In genomic region chr10:13572410-13572809, GRCm38 (mm10) we compare ENCODE assay signal across 30 mouse cellular contexts. TPM values are rescaled to one million over a fixed set of nuclear protein-coding genes. Genes with fewer than 3 reads are reported as not detected.
DNase-seq lines count a peak whose midpoint lies in the region; ATAC-seq and TF ChIP-seq lines count a peak whose summit lies in the region.
"Had no signal": no experiment of that assay in that cellular context is flagged by ENCODE, and none has a peak within 500 bp of the region (broad histone marks: within the 10 kb centered on the region; RNA-seq: fewer than 3 reads in every experiment).

No protein-coding gene starts in this region.

- TF ChIP-seq CTCF in left cerebral cortex, adult 2 months (IDR thresholded peaks at IDR 0.05) = no peak
- TF ChIP-seq CTCF in embryonic fibroblast, embryonic 13.5 days (IDR thresholded peaks at IDR 0.05; ENCODE audit: borderline replicate concordance, insufficient read depth, low read length) = no peak

- peak; percentile 7 for DNase-seq in CD4-positive, CD25-positive, alpha-beta regulatory T cell, adult 2 months (ENCODE audit: low read depth, low spot score)
- DNase-seq in left cerebral cortex, adult 2 months (ENCODE audit: extremely low spot score in 1 of 2, low spot score in 2 of 2) = no peak
- DNase-seq in left cerebral cortex, postnatal 4 days = no peak
- DNase-seq in 3T3-L1 (ENCODE audit: low read depth, low spot score) = peak; percentile 41
- DNase-seq in adrenal gland, postnatal 36 days = no peak
- DNase-seq: cerebellum, adult 11-12 months; cerebellum, adult 8-10 months; cerebellum, postnatal 10 days; cerebellum, postnatal 36 days; embryo, embryonic 11 days; forebrain, postnatal 0 days; gastrocnemius, postnatal 10 days; gastrocnemius, postnatal 36 days; heart, adult 2 months; heart, postnatal 14 days; heart, postnatal 4 days had no signal

- no peak overlapping the region for H3K4me2 ChIP-seq in kidney, embryonic 14.5 days (replicated peaks; ENCODE audit: low read depth, low read length)
- H3K4me2 ChIP-seq: embryonic facial prominence, embryonic 13.5 days; forebrain, embryonic 13.5 days; heart, embryonic 13.5 days; hindbrain, embryonic 15.5 days; intestine, embryonic 15.5 days had no signal

- no peak for ATAC-seq in CD4-positive, CD25-positive, alpha-beta regulatory T cell, adult 4 months
- ATAC-seq in kidney, embryonic 14.5 days (ENCODE audit: low FRiP score, low TSS enrichment) = no peak
- ATAC-seq: forebrain, embryonic 13.5 days; forebrain, postnatal 0 days; intestine, embryonic 15.5 days; Patski had no signal

- no peaks in the 10 kb centered on the region for H3K27me3 ChIP-seq in kidney, embryonic 14.5 days (ENCODE audit: control insufficient read depth, insufficient read depth, low read length)
- H3K27me3 ChIP-seq: CH12.LX; heart, embryonic 13.5 days; hindbrain, embryonic 15.5 days; intestine, embryonic 15.5 days; Patski had no signal

- 64% methylated on average over 6 of the region's 6 CpGs for WGBS in kidney, embryonic 14.5 days

- intact Hi-C loops in left cerebral cortex, adult 2 months (cut with DNase I) = loop anchor here (5.0 kb wide), 1 partner anchor 185 kb away; no protein-coding TSS in a partner anchor
- intact Hi-C loops in left cerebral cortex, postnatal 4 days (cut with DNase I) = no loop called here

- no peak for TF ChIP-seq POLR2A in embryonic fibroblast, embryonic 13.5 days (IDR thresholded peaks at IDR 0.05; ENCODE audit: low read depth, low read length)

- H3K4me1 ChIP-seq in embryonic fibroblast, embryonic 13.5 days (ENCODE audit: control insufficient read depth, insufficient read depth, low read length) = peaks cover 10% of the 10 kb centered on the region
- H3K4me1 ChIP-seq in kidney, embryonic 14.5 days (ENCODE audit: control insufficient read depth, insufficient read depth, low read length) = no peaks in the 10 kb centered on the region
- H3K4me1 ChIP-seq: heart, embryonic 10.5 days had no signal

- no peaks in the 10 kb centered on the region for H3K9me3 ChIP-seq in kidney, embryonic 14.5 days (ENCODE audit: control insufficient read depth, low read length)
- H3K9me3 ChIP-seq: embryonic facial prominence, embryonic 10.5 days; embryonic facial prominence, embryonic 13.5 days; forebrain, embryonic 10.5 days; forebrain, embryonic 13.5 days; G1E; heart, embryonic 10.5 days; heart, embryonic 13.5 days; hindbrain, embryonic 15.5 days; intestine, embryonic 15.5 days had no signal

- no peak overlapping the region for H3K4me3 ChIP-seq in left cerebral cortex, adult 2 months
- no peak overlapping the region for H3K4me3 ChIP-seq in embryonic fibroblast, embryonic 13.5 days (ENCODE audit: insufficient read depth, low read length)
- H3K4me3 ChIP-seq in kidney, embryonic 14.5 days (ENCODE audit: low read length) = no peak overlapping the region
- H3K4me3 ChIP-seq: embryonic facial prominence, embryonic 10.5 days; embryonic facial prominence, embryonic 13.5 days; forebrain, embryonic 10.5 days; forebrain, embryonic 13.5 days; heart, adult 2 months; heart, embryonic 10.5 days; heart, embryonic 13.5 days; hindbrain, embryonic 15.5 days; intestine, embryonic 15.5 days had no signal

- H3K27ac ChIP-seq in left cerebral cortex, adult 2 months = 0 out of 2 replicates have a peak overlapping the region, but pooled peaks have one; percentile 37
- H3K27ac ChIP-seq in embryonic fibroblast, embryonic 13.5 days (ENCODE audit: insufficient read depth, low read length) = peak overlapping the region; percentile 50
- H3K27ac ChIP-seq in kidney, embryonic 14.5 days (ENCODE audit: low read depth, low read length) = no peak overlapping the region
- H3K27ac ChIP-seq: embryonic facial prominence, embryonic 10.5 days; embryonic facial prominence, embryonic 13.5 days; forebrain, embryonic 10.5 days; forebrain, embryonic 13.5 days; heart, adult 2 months; heart, embryonic 10.5 days; heart, embryonic 13.5 days; hindbrain, embryonic 15.5 days; intestine, embryonic 15.5 days had no signal

- H3K9ac ChIP-seq in kidney, embryonic 14.5 days (ENCODE audit: low read depth, low read length) = no peak overlapping the region
- H3K9ac ChIP-seq: embryonic facial prominence, embryonic 13.5 days; forebrain, embryonic 13.5 days; forebrain, postnatal 0 days; heart, embryonic 13.5 days; hindbrain, embryonic 15.5 days; intestine, embryonic 15.5 days had no signal

- H3K36me3 ChIP-seq in kidney, embryonic 14.5 days (ENCODE audit: control insufficient read depth, insufficient read depth, low read length) = no peaks in the 10 kb centered on the region
- H3K36me3 ChIP-seq: embryonic facial prominence, embryonic 10.5 days; embryonic facial prominence, embryonic 13.5 days; forebrain, embryonic 10.5 days; G1E; heart, embryonic 10.5 days; heart, embryonic 13.5 days; hindbrain, embryonic 15.5 days; intestine, embryonic 15.5 days had no signal

RNA-seq across cellular contexts. Expression of gene Pex3, which starts 19.5 kb away (rescaled TPM):
- 10 to 100 TPM; 28.5 to 29.6 TPM for polyA plus RNA-seq in CD4-positive, CD25-positive, alpha-beta regulatory T cell, adult 4 months (2017; shearing (Covaris generic))
- 10 to 100 TPM; 29.8 to 31.6 TPM for total RNA-seq in left cerebral cortex, adult 2 months (2021)
- 10 to 100 TPM; 23.4 to 25.5 TPM for total RNA-seq in left cerebral cortex, postnatal 4 days (2021)
- 24.3 and 25.5 TPM in 2 replicates for polyA plus RNA-seq in embryonic fibroblast, embryonic 13.5 days (2011; ENCODE audit: insufficient read length, low read depth, missing spikeins)
- 10 to 100 TPM; 30.1 to 38.4 TPM for total RNA-seq in adrenal gland, postnatal 36 days (2021)
- 29.7 and 30.4 TPM in 2 replicates for polyA plus RNA-seq in kidney, embryonic 14.5 days (2014; fragmentation: Nextera tagmentation; extraction: Ambion mirVana)

RNA-seq across cellular contexts. Expression of gene Adat2, which starts 19.7 kb away (rescaled TPM):
- 1 to 10 TPM; 2.4 to 2.8 TPM for polyA plus RNA-seq in CD4-positive, CD25-positive, alpha-beta regulatory T cell, adult 4 months (2017; shearing (Covaris generic))
- 1 to 10 TPM; 7.9 to 8.4 TPM for total RNA-seq in left cerebral cortex, adult 2 months (2021)
- 1 to 10 TPM; 8.9 to 9.7 TPM for total RNA-seq in left cerebral cortex, postnatal 4 days (2021)
- polyA plus RNA-seq in embryonic fibroblast, embryonic 13.5 days (2011; ENCODE audit: insufficient read length, low read depth, missing spikeins) = 7.8 and 8.1 TPM in 2 replicates
- 1 to 10 TPM; 3.0 to 4.1 TPM for total RNA-seq in adrenal gland, postnatal 36 days (2021)
- 7.5 and 8.5 TPM in 2 replicates for polyA plus RNA-seq in kidney, embryonic 14.5 days (2014; fragmentation: Nextera tagmentation; extraction: Ambion mirVana)

Comparison
In these comparisons a context has a peak if more than half of its experiments do, and no peak if none do; other contexts are left out.
1. DNase-seq: peak in CD4-positive, CD25-positive, alpha-beta regulatory T cell, adult 2 months (single experiment) and 3T3-L1 (single experiment); none in left cerebral cortex, adult 2 months (0 of 2), left cerebral cortex, postnatal 4 days (single experiment) and adrenal gland, postnatal 36 days (0 of 2).